In the genomic region with DNA sequence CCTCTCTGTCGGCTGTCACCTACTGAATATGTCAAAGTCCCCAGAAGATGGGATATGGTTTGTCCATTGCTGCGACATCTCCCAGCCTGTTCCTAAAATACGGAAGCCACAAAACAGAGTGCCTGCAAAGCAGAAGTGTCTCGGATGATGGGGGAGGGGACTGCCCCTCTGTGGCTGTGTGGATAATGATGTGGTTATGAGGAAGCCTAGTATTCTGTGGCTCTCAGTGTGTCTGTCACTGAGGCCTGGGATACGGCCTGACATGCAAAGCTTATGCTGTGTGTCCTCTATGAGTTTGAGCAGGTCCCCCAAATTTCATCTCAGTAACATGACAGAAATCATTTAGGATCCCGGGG, we compare ENCODE assay signal across 9 mouse cellular contexts. TPM values are rescaled to one million over a fixed set of nuclear protein-coding genes. Genes with fewer than 3 reads are reported as not detected.
DNase-seq lines count a peak whose midpoint lies in the region; ATAC-seq and TF ChIP-seq lines count a peak whose summit lies in the region.
"Had no signal": no experiment of that assay in that cellular context is flagged by ENCODE, and none has a peak within 500 bp of the region (broad histone marks: within the 10 kb centered on the region; RNA-seq: fewer than 3 reads in every experiment).

No protein-coding gene starts in this region.

- H3K4me3 ChIP-seq in layer of hippocampus, adult 2 months: peak overlapping the region; percentile 7; the same call in 1 of the 2 replicates
- H3K4me3 ChIP-seq in embryonic facial prominence, embryonic 10.5 days: peak overlapping the region; percentile 42
- no peak overlapping the region for H3K4me3 ChIP-seq in gastrocnemius, adult 2 months
- H3K4me3 ChIP-seq: erythroblast, embryonic 14.5 days had no signal

- TF ChIP-seq CTCF in layer of hippocampus, adult 2 months (conservative IDR thresholded peaks at IDR 0.05): no peak
- TF ChIP-seq CTCF in gastrocnemius, adult 2 months (IDR thresholded peaks at IDR 0.05): no peak

- H3K9me3 ChIP-seq in embryonic facial prominence, embryonic 10.5 days: no peaks in the 10 kb centered on the region; the same call in 1 of the 2 replicates

- intact Hi-C loops in gastrocnemius, adult 2 months (cut with DNase I): no loop called here

- 55% methylated on average over 6 of the region's 6 CpGs for WGBS in embryonic facial prominence, embryonic 10.5 days

- no peaks in the 10 kb centered on the region for H3K27me3 ChIP-seq in embryonic facial prominence, embryonic 10.5 days (replicated peaks; ENCODE audit: low read depth, poor library complexity, severe bottlenecking)

- H3K27ac ChIP-seq in layer of hippocampus, adult 2 months: peak overlapping the region; percentile 88
- H3K27ac ChIP-seq in embryonic facial prominence, embryonic 10.5 days (replicated peaks): peak overlapping the region; percentile 83
- H3K27ac ChIP-seq in gastrocnemius, adult 2 months: no peak overlapping the region

- peaks cover 22% of the 10 kb centered on the region for H3K4me1 ChIP-seq in embryonic facial prominence, embryonic 10.5 days

- no peak for DNase-seq in layer of hippocampus, adult 2 months (ENCODE audit: low spot score in 2 of 2)
- DNase-seq in layer of hippocampus, adult 9-10 months (ENCODE audit: low spot score): no peak
- no peak for DNase-seq in embryonic facial prominence, embryonic 10.5 days (ENCODE audit: low spot score)
- DNase-seq in layer of hippocampus, adult 9-11 months: peak; percentile 32
- DNase-seq in gastrocnemius, adult 2 months: no peak
- DNase-seq in gastrocnemius, postnatal 10 days: no peak
- no peak for DNase-seq in urinary bladder, adult 2 months (ENCODE audit: low spot score)

- peak; percentile 50; the same call in 1 of the 2 replicates for ATAC-seq in monocyte, adult 5-6 weeks (replicated peaks; ENCODE audit: insufficient number of reproducible peaks, low FRiP score, low TSS enrichment, poor library complexity, severe bottlenecking)

- H3K36me3 ChIP-seq in embryonic facial prominence, embryonic 10.5 days (replicated peaks): no peaks in the 10 kb centered on the region

RNA-seq across cellular contexts. Expression of a gene that starts 35.2 kb away (rescaled TPM):
- 10 to 100 TPM; 74.7 to 76.5 TPM for total RNA-seq in layer of hippocampus, adult 2 months (2021)
- 5.8 and 7.1 TPM in 2 replicates for polyA plus RNA-seq in embryonic facial prominence, embryonic 10.5 days (2016; fragmentation: Nextera tagmentation; extraction: Ambion mirVana)
- total RNA-seq in monocyte, adult 5-6 weeks (2017): 17.8 to 20.7 TPM (median 20.6 TPM) in 3 replicates
- 10 to 100 TPM; 29.7 to 34.3 TPM for total RNA-seq in gastrocnemius, adult 2 months (2021)
- total RNA-seq in gastrocnemius, postnatal 10 days (2021): 10 to 100 TPM; 29.6 to 31.5 TPM
- polyA plus RNA-seq in urinary bladder, adult 2 months (2012; rRNA removed): 52.6 and 56.8 TPM in 2 replicates
